Mouse (Mus musculus) adrenal gland, adult 8-10 months (tissue): ENCODE results near the gene Asb17. TPM values are rescaled to one million over a fixed set of nuclear protein-coding genes. Genes with fewer than 3 reads are reported as not detected.
"Not testable (repeated sequence)": the region's sequence is repeated elsewhere in the genome, so short reads cannot be mapped to it uniquely, and the experiment has no call there.

Experiments used
- DNase-seq: peaks from one replicate; pipeline ENCODE4 v3.0.0; 2022
- total RNA-seq, 4 experiments: library from RNA; stranded (reverse); gene quantifications; 2 replicates each; pipeline ENCODE4 v1.2.4; 2022

Asb17 gene
- not detected for total RNA-seq

GRCm38 (mm10) chr3:153844030-153844429 lies at the start of gene Asb17:
TSS of gene Asb17 (plus strand) at chr3:153844209.
- DNase-seq, result no peak

GRCm38 (mm10) chr3:153797574-153797973 lies 46.4 kb upstream of the Asb17 start:
- no peak for DNase-seq

- DNase-seq, result no peak
Observed at GRCm38 (mm10) chr3:153799603-153800002, 44.4 kb upstream of the Asb17 start.

- DNase-seq, result no peak
Observed at GRCm38 (mm10) chr3:153800690-153801089, 43.3 kb upstream of the Asb17 start.

GRCm38 (mm10) chr3:153801541-153801940 lies 42.5 kb upstream of the Asb17 start:
- DNase-seq, result no peak

GRCm38 (mm10) chr3:153802640-153803039 lies 41.4 kb upstream of the Asb17 start:
- DNase-seq, result no peak

- no peak for DNase-seq
Observed at GRCm38 (mm10) chr3:153804032-153804431, 40.0 kb upstream of the Asb17 start.

GRCm38 (mm10) chr3:153806077-153806772 lies 37.8 kb upstream of the Asb17 start:
- peak; percentile 81 for DNase-seq

- no peak for DNase-seq
Observed at GRCm38 (mm10) chr3:153806773-153807443, 37.1 kb upstream of the Asb17 start.

- DNase-seq, result no peak
Observed at GRCm38 (mm10) chr3:153807444-153808149, 36.4 kb upstream of the Asb17 start.

GRCm38 (mm10) chr3:153808406-153808805 lies 35.6 kb upstream of the Asb17 start:
- no peak for DNase-seq

GRCm38 (mm10) chr3:153814026-153814425 lies 30.0 kb upstream of the Asb17 start:
- DNase-seq, result peak; percentile 24

- no peak for DNase-seq
Observed at GRCm38 (mm10) chr3:153817376-153817890, 26.6 kb upstream of the Asb17 start.

GRCm38 (mm10) chr3:153818723-153819122 lies 25.3 kb upstream of the Asb17 start:
- DNase-seq, result no peak

GRCm38 (mm10) chr3:153819438-153819837 lies 24.6 kb upstream of the Asb17 start:
- no peak for DNase-seq

- no peak for DNase-seq
Observed at GRCm38 (mm10) chr3:153823671-153824515, 20.1 kb upstream of the Asb17 start.

- DNase-seq, result no peak
Observed at GRCm38 (mm10) chr3:153825197-153825596, 18.8 kb upstream of the Asb17 start.

- no peak for DNase-seq
Observed at GRCm38 (mm10) chr3:153826616-153827015, 17.4 kb upstream of the Asb17 start.

- DNase-seq, result not testable (repeated sequence)
Observed at GRCm38 (mm10) chr3:153829788-153830187, 14.2 kb upstream of the Asb17 start.

- DNase-seq, result no peak
Observed at GRCm38 (mm10) chr3:153831014-153831872, 12.8 kb upstream of the Asb17 start.
